Mouse (Mus musculus): ENCODE measurements around the gene Zfp112.

DNA sequence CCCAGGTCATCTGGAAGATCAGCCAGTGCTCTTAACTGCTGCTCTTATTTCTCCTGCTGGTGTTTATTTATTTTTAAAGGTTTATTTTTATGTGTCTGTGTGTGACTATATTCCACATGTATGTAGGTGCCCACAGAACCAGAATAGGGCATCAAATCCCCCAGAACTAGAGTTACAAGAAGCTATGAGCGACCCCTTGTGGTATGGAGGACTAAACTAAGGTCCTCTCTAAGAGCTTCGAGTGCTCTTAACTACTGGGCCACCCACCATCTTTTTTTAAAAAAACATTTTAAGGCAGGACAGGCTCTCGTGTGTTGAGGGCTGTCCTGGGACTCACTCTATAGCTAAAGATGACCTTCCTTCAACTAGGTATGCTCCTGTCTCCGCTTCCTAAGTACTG, 25.2 kb upstream of the Zfp112 start:
- TF ChIP-seq CTCF (IDR thresholded peaks at IDR 0.05; ENCODE audit: borderline replicate concordance, extremely low read depth, insufficient read depth, insufficient read length) (no peak), POLR2A (IDR thresholded peaks at IDR 0.05; ENCODE audit: borderline replicate concordance, extremely low read depth, insufficient read depth, insufficient read length, poor library complexity, severe bottlenecking) (no peak)
